Mouse (Mus musculus) limb, embryonic 13.5 days (tissue): ENCODE results near the gene Hist4h4. TPM values are rescaled to one million over a fixed set of nuclear protein-coding genes. Genes with fewer than 3 reads are reported as not detected.

Source experiments
- ATAC-seq: fragments of 200-750 bp; cut with Nextera tagmentation; 2 replicates; pipeline ENCODE4 v1.8.0; 2017; ENCODE audit warnings: low read depth, moderate number of reproducible peaks, moderate TSS enrichment; ENCODE audit not compliant: low FRiP score
- H3K27ac ChIP-seq: fragments of 300-500 bp; sonication (generic); 2 replicates; pipeline ENCODE4 v1.5.1; 2015; ENCODE audit warnings: inconsistent platforms, mild to moderate bottlenecking, moderate library complexity
- H3K27me3 ChIP-seq: fragments of 300-500 bp; sonication (generic); 2 replicates; pipeline ENCODE4 v1.6.1; 2015; ENCODE audit warnings: mild to moderate bottlenecking, inconsistent platforms
- H3K36me3 ChIP-seq: fragments of 300-500 bp; sonication (generic); 2 replicates; pipeline ENCODE4 v1.6.1; 2015; ENCODE audit warnings: inconsistent platforms, mild to moderate bottlenecking, moderate library complexity
- H3K4me1 ChIP-seq: fragments of 300-500 bp; sonication (generic); 2 replicates; pipeline ENCODE4 v1.6.1; 2015; ENCODE audit warnings: inconsistent platforms
- H3K4me2 ChIP-seq: fragments of 300-500 bp; sonication (generic); replicated peaks from 2 replicates; pipeline ENCODE4 v1.6.1; 2015; ENCODE audit warnings: inconsistent platforms, mild to moderate bottlenecking, moderate library complexity
- H3K4me3 ChIP-seq: fragments of 300-500 bp; sonication (generic); 2 replicates; pipeline ENCODE4 v1.5.1; 2015; ENCODE audit warnings: moderate library complexity, mild to moderate bottlenecking, inconsistent platforms
- H3K9ac ChIP-seq: fragments of 300-500 bp; sonication (generic); 2 replicates; pipeline ENCODE4 v1.6.1; 2015; ENCODE audit warnings: mild to moderate bottlenecking, inconsistent platforms
- H3K9me3 ChIP-seq: fragments of 300-500 bp; sonication (generic); 2 replicates; pipeline ENCODE4 v1.6.1; 2016; ENCODE audit warnings: inconsistent platforms
- WGBS: fragments of 180-500 bp; shearing (Covaris S2); methylation state at CpG from one replicate; pipeline ENCODE4 v1.1.7; 2015; 5-methylcytosine and 5-hydroxymethylcytosine counted together
- polyA plus RNA-seq: library from polyadenylated mRNA; unstranded; fragments of >200 nt; fragmentation: Nextera tagmentation; extraction: Ambion mirVana; gene quantifications from 2 replicates; pipeline ENCODE4 v1.2.1, GENCODE M21; 2015

Hist4h4 gene
- polyA plus RNA-seq, 1 experiment from 2014 or later = 0.74 TPM

DNA sequence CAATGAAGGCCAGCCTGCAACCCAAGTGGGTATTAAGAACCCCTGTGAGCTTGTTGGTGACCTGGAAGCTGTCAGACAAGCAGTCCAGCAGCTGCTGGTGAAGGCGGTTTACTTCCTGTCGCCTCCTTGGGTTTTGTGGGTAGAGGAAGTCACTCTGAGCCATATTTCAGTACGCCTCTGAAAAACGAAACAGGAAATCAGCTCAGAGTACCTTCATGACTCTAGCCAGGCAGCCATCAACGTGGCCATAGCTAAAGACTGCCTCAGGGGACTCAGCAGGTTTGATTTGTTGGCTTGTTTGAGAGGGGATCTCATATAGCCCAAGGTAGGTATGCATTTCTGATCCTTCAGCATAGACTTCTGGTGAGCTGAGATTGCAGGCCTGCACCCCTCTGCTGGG, 27.5 kb upstream of the Hist4h4 start:
- 0 out of 2 replicates have a peak, but pooled peaks cover 2% of the 10 kb centered on the region for H3K27me3 ChIP-seq
- H3K4me1 ChIP-seq = peaks cover 4% of the 10 kb centered on the region
- no peak overlapping the region for H3K9ac ChIP-seq
- 74% methylated on average over 5 of the region's 5 CpGs for WGBS
- no peak overlapping the region for H3K27ac ChIP-seq
- no peak overlapping the region for H3K4me3 ChIP-seq
- H3K4me2 ChIP-seq = no peak overlapping the region
- no peak for ATAC-seq
- H3K9me3 ChIP-seq = no peaks in the 10 kb centered on the region
- no peaks in the 10 kb centered on the region for H3K36me3 ChIP-seq

DNA sequence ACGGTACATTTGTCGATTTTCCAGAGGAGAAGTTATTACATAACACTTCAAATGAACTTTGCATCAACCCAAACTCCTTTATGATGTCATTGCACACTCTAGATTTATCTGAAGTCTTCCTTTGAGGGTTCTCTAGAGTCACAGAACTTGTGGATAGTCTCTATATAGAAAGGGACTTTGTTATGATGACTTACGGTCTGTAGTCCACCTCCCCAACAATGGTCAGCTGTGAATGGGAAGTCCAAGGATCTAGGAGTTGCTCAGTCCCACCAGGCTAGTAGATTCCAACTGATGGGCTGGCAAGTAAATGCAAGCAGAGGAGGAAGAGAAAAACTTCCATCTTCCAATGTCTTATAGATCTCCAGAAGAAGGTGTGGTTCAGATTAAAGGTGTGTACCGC, 24.5 kb upstream of the Hist4h4 start:
- 36% methylated on average over 4 of the region's 4 CpGs for WGBS
- peaks cover 8% of the 10 kb centered on the region for H3K4me1 ChIP-seq
- peak overlapping the region; percentile 67 for H3K9ac ChIP-seq
- peak overlapping the region; percentile 60 for H3K4me2 ChIP-seq
- ATAC-seq = no peak
- H3K4me3 ChIP-seq = peak overlapping the region; percentile 99
- H3K27me3 ChIP-seq = no peaks in the 10 kb centered on the region
- peak overlapping the region; percentile 84 for H3K27ac ChIP-seq
- H3K36me3 ChIP-seq = peaks cover 18% of the 10 kb centered on the region
- H3K9me3 ChIP-seq = no peaks in the 10 kb centered on the region

DNA sequence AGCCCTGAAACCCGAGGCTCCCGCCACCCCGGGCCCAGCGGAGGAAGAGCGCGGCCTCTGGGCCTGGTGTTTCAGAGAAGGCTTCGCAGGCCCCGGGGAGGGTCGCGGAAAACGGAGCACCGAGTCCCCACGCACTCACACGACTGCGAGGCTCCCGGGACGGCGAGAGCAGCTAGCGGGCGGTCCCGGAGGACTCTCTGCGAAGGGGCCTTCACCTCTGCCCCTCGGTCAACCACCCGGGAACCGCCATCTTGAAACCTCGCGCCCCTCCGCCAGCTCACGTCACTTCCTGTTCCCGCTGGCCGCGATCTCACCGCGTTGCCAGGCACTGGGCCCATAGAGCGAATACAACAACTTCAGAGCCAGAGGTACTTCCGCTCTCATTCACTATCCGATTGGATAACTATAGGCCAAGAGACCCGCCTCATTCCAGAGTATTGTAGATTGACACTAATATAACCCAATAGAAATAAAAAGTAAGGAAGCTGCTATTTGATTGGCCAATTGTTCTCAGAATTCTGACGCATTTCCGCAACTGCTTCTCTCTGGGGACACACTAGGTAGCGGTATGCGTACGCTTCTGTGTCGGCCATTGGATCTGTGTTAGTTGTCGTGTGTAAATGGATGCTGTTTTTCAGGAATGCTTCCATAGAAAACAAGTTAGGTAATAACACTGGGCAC, 23.8 kb upstream of the Hist4h4 start, which contains the start of gene Wbp11:
TSS of gene Wbp11 (minus strand) at position 353 of the 681 bp plus-strand sequence.
- Histone ChIP-seq H3K27ac (peak within 1 kb of the TSS; percentile 84), H3K27me3 (no peaks in the 10 kb centered on the region), H3K4me2 (peak within 1 kb of the TSS; percentile 82), H3K36me3 (peaks cover 20% of the 10 kb centered on the region), H3K9ac (peak within 1 kb of the TSS; percentile 95), H3K4me1 (peaks cover 8% of the 10 kb centered on the region), H3K4me3 (peak within 1 kb of the TSS; percentile 99), H3K9me3 (no peaks in the 10 kb centered on the region)
- ATAC-seq = peak; percentile 100
- WGBS = under 1% methylated on average over 45 of the region's 45 CpGs

DNA sequence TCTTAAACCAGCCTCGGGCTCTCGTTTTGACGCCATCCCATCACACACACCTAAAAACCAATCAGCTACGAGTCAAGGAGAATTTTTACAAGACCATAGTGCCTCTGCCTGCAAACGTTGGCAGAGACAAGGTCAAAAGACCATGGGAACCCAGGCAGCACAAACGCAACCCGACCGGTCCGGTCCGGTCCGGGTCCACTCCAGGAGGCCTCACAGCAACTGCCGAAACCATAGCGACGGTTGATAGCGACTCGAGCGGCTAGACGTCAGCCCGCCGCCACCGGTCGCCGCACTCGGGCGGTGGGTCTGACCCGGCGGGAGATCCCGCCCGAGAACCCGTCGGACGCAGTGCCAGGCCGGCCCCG, 23.3 kb upstream of the Hist4h4 start, which contains the start of gene BC049715:
TSS of gene BC049715 (plus strand) at position 111 of the 365 bp plus-strand sequence.
- H3K36me3 ChIP-seq = peaks cover 26% of the 10 kb centered on the region
- H3K4me3 ChIP-seq = peak within 1 kb of the TSS; percentile 99
- H3K4me1 ChIP-seq = peaks cover 8% of the 10 kb centered on the region
- H3K27ac ChIP-seq = peak within 1 kb of the TSS; percentile 84
- under 1% methylated on average over 34 of the region's 34 CpGs for WGBS
- H3K4me2 ChIP-seq = peak within 1 kb of the TSS; percentile 82
- no peaks in the 10 kb centered on the region for H3K9me3 ChIP-seq
- ATAC-seq = no peak; the same call in 1 of the 2 replicates
- H3K27me3 ChIP-seq = no peaks in the 10 kb centered on the region
- H3K9ac ChIP-seq = peak within 1 kb of the TSS; percentile 95

DNA sequence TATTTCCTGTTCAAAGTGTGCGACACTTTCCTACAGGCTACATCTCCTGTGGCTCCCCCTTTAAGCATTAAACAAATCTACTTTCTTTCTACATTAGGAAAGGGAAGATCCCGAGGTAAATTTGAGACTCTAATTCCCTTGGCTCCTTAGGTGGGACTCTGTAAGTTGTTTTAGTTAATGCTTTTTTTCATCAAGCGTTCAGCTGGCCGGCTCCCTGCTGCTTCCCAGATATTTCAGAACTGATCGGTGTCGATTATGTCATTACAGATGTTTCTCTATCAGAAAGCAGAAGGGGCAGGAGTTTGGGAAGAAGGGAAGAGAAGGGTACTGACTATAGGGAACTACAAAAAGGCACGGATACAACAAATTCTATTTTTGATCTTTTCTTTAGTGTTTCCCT, 22.9 kb upstream of the Hist4h4 start:
- no peak overlapping the region for H3K27ac ChIP-seq
- H3K4me3 ChIP-seq = peak overlapping the region; percentile 99
- WGBS = 17% methylated on average over 7 of the region's 7 CpGs
- no peaks in the 10 kb centered on the region for H3K9me3 ChIP-seq
- H3K4me1 ChIP-seq = peaks cover 8% of the 10 kb centered on the region
- peak overlapping the region; percentile 95 for H3K9ac ChIP-seq
- H3K36me3 ChIP-seq = peaks cover 30% of the 10 kb centered on the region
- no peaks in the 10 kb centered on the region for H3K27me3 ChIP-seq
- ATAC-seq = no peak
- peak overlapping the region; percentile 82 for H3K4me2 ChIP-seq

DNA sequence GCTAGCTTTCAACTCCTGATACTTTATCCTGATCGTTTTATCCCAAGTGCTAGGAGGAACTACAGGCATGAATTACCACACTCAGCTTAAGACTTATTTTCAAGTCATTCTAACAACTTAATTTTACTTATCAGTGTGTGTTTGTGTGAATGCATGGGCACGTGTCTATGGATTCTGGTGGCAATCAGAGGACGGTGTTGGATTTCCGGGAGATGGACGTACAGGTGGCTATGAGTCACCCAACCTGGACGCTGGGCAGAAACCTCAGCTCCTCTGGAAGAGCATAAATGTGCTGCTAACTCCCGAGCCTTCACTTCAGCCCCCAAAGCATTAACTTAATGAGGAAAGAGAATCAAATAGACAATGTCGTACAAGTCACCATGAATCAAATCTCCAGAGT, 20.8 kb upstream of the Hist4h4 start:
- Histone ChIP-seq H3K9me3 (no peaks in the 10 kb centered on the region), H3K27me3 (no peaks in the 10 kb centered on the region), H3K36me3 (peaks cover 51% of the 10 kb centered on the region), H3K4me3 (no peak overlapping the region), H3K9ac (no peak overlapping the region), H3K4me2 (no peak overlapping the region), H3K27ac (no peak overlapping the region), H3K4me1 (peaks cover 8% of the 10 kb centered on the region)
- 92% methylated on average over 8 of the region's 8 CpGs for WGBS
- no peak for ATAC-seq

DNA sequence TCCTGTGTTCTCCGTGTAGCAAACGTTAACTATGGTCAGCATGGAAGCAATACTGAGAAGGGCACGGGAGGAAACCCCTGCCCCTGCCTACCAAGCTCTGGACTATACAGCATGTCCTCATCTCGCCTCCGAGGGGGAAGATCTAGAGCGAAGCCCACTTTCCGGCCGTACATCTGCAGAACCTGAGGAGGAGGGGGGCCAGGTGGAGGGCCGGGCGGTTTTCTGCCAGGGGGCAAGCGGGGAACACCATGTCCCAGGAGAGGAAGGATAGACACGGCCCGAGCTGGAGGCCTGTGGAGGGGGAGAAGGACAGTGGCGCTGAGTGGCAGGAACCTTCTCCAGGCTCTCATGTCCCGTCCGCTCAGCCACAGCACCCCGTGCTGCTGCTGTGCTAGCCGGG, 16.9 kb upstream of the Hist4h4 start:
- ATAC-seq = no peak
- H3K27ac ChIP-seq = no peak overlapping the region
- no peaks in the 10 kb centered on the region for H3K27me3 ChIP-seq
- 94% methylated on average over 18 of the region's 18 CpGs for WGBS
- no peaks in the 10 kb centered on the region for H3K4me1 ChIP-seq
- H3K36me3 ChIP-seq = peaks cover 88% of the 10 kb centered on the region
- H3K4me2 ChIP-seq = no peak overlapping the region
- H3K9me3 ChIP-seq = no peaks in the 10 kb centered on the region
- no peak overlapping the region for H3K9ac ChIP-seq
- H3K4me3 ChIP-seq = no peak overlapping the region

DNA sequence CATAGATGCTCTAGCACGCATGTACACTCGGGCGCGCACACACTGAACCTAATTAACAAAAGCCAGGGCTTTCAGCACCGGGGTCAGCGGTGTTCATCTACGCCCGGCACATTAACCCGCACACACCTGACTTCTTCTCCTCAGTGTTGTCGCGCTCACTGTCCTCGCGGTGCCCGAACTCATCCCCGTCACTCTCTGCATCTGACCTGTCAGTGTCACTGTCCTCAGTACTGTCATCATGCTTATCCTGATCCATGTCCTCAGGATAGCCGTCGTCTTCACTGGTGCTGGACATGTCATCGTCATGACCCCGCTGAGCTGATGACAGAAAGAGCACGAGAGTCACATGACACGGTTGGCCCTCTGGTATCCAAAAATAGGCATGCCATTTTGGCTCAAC, 16.2 kb upstream of the Hist4h4 start:
- no peak for ATAC-seq
- peaks cover 90% of the 10 kb centered on the region for H3K36me3 ChIP-seq
- 96% methylated on average over 21 of the region's 21 CpGs for WGBS
- H3K27ac ChIP-seq = no peak overlapping the region
- H3K9ac ChIP-seq = no peak overlapping the region
- no peaks in the 10 kb centered on the region for H3K9me3 ChIP-seq
- H3K27me3 ChIP-seq = no peaks in the 10 kb centered on the region
- H3K4me1 ChIP-seq = no peaks in the 10 kb centered on the region
- no peak overlapping the region for H3K4me2 ChIP-seq
- no peak overlapping the region for H3K4me3 ChIP-seq

DNA sequence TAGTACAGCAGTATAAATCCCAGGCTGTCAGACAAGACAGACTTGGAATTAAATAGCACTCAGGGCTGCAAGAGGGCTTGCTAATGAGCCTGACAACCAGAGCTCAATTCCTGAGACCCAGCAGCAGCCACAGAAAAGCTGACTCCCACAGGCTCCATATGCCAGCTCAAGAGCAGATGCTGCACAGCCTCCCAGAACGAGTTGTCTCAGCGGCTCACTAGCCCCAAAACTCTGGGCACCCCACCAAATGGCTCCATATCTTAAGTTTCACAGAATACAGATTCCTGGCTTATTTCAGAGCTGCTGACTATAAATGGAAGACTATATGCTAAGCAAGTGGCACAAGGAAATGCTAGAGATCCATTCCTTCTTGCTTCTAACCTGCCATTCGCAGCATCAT, 13.3 kb upstream of the Hist4h4 start:
- Histone ChIP-seq H3K27me3 (no peaks in the 10 kb centered on the region), H3K36me3 (peaks cover 94% of the 10 kb centered on the region), H3K4me1 (no peaks in the 10 kb centered on the region), H3K4me3 (no peak overlapping the region), H3K27ac (no peak overlapping the region), H3K9me3 (no peaks in the 10 kb centered on the region), H3K4me2 (no peak overlapping the region), H3K9ac (no peak overlapping the region)
- 97% methylated on average over 3 of the region's 3 CpGs for WGBS
- no peak for ATAC-seq

DNA sequence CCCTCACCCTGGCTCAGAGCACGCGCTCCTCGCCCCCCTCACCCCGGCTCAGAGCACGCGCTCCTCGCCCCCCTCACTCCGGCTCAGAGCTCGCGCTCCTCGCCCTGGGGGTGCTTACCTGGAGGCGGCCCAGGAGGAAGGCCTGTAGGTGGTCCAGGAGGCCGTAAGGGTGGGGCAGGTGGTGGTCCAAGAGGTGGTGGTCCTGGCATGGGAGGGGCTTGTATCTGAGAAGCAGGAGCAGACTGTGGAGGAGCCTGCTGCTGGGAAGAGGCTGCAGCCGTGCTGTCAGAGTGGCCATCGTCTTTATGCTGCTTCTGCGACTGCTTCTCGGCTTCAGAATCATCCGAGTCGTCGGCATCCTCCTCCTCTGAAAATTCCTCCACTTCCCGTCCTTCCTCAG, 12.6 kb upstream of the Hist4h4 start:
- Histone ChIP-seq H3K9ac (no peak overlapping the region), H3K9me3 (no peaks in the 10 kb centered on the region), H3K4me3 (no peak overlapping the region), H3K27me3 (no peaks in the 10 kb centered on the region), H3K27ac (no peak overlapping the region), H3K4me2 (no peak overlapping the region), H3K36me3 (peaks cover 94% of the 10 kb centered on the region), H3K4me1 (no peaks in the 10 kb centered on the region)
- ATAC-seq = no peak
- WGBS = 92% methylated on average over 21 of the region's 21 CpGs

DNA sequence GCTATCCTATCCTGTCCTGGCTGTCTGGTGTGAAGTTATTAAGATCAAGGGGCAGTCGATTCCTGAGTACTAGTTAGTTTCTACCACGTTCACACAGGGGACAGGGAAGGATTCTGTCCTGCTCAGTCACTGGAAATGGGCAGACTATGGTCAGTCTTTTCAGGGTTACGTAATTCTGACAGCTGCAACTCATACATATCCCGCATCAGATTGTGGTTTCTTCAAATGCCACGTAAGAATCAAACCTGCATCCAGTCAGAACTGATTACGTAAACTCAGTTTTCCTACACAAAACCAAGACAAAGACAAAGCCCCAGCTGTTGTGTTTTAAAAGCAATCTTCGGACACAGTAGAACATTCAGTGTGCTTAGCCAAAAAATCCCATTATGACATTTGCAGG, 11.2 kb upstream of the Hist4h4 start:
- ATAC-seq = no peak
- WGBS = 92% methylated on average over 7 of the region's 7 CpGs
- H3K4me1 ChIP-seq = no peaks in the 10 kb centered on the region
- no peaks in the 10 kb centered on the region for H3K9me3 ChIP-seq
- peaks cover 91% of the 10 kb centered on the region for H3K36me3 ChIP-seq
- H3K4me3 ChIP-seq = no peak overlapping the region
- no peak overlapping the region for H3K4me2 ChIP-seq
- H3K27ac ChIP-seq = no peak overlapping the region
- H3K9ac ChIP-seq = no peak overlapping the region
- H3K27me3 ChIP-seq = no peaks in the 10 kb centered on the region

DNA sequence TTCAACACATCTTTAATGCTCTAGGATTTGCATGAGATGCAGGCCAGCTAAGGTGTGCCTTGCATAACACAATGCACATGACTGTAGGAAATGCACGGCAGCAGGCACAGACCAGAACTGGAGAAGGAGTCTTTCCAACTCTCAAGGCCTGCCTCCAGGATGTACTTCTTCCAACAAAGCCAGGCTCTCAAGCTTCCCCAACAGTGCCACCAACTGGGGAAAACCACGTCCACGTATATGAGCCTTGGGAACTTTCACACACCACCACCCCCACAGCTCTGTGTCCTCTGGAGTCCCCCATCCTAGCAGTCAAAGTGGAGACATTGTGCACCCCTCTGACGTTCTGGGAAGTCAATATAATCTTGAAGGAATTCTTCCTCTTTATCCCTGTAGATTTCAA, 8.9 kb upstream of the Hist4h4 start:
- WGBS = 48% methylated on average over 4 of the region's 4 CpGs
- Histone ChIP-seq H3K4me3 (no peak overlapping the region), H3K4me2 (no peak overlapping the region), H3K4me1 (peaks cover 16% of the 10 kb centered on the region), H3K27me3 (no peaks in the 10 kb centered on the region), H3K9ac (no peak overlapping the region), H3K9me3 (no peaks in the 10 kb centered on the region), H3K27ac (no peak overlapping the region), H3K36me3 (peaks cover 74% of the 10 kb centered on the region)
- no peak for ATAC-seq

DNA sequence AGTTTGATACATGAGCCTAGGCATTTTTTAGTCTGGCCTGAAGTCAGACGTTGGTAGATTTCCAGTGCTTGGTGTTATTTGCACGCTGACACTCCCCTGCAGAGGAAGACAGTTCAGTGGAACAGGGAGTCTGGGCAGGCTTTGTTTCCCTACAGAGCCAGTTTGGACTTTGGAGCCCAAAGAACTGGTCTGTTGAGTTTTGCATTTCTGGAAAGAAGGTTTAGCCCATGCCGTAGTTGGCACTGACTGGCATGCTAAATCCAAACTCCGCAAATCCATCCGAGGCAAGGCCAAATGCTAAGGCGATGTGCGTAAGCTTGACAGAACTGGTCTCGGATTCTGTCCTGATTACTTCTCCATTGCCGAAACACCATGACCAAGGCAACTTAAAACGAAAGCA, 7.0 kb upstream of the Hist4h4 start:
- WGBS = 88% methylated on average over 10 of the region's 10 CpGs

More for the DNA sequence above, 7.0 kb upstream of the Hist4h4 start:
- no peak overlapping the region for H3K4me3 ChIP-seq
- no peak for ATAC-seq
- no peaks in the 10 kb centered on the region for H3K27me3 ChIP-seq
- no peak overlapping the region for H3K4me2 ChIP-seq
- H3K36me3 ChIP-seq = peaks cover 56% of the 10 kb centered on the region
- peaks cover 25% of the 10 kb centered on the region for H3K4me1 ChIP-seq
- no peak overlapping the region for H3K9ac ChIP-seq
- no peak overlapping the region for H3K27ac ChIP-seq
- H3K9me3 ChIP-seq = no peaks in the 10 kb centered on the region
